Mouse (Mus musculus): Measurements from ENCODE around the gene Sptbn1.

GRCm38 (mm10) chr11:30235666-30236065 is 32.3 kb downstream of the Sptbn1 start:
- no peak for TF ChIP-seq CTCF (IDR thresholded peaks at IDR 0.05; ENCODE audit: low read depth, low read length)
- no peak for TF ChIP-seq GATA1 (IDR thresholded peaks at IDR 0.05; ENCODE audit: borderline replicate concordance, low read length)
- no peak for TF ChIP-seq TAL1 (conservative IDR thresholded peaks at IDR 0.05; ENCODE audit: low read depth, low read length)
- TF ChIP-seq POLR2AphosphoS5 (IDR thresholded peaks at IDR 0.05; ENCODE audit: insufficient replicate concordance, low read depth, low read length): no peak

All from G1E (cell line).